Mouse (Mus musculus): ENCODE data around the gene Cic. TPM values are rescaled to one million over a fixed set of nuclear protein-coding genes. Genes with fewer than 3 reads are reported as not detected.

The Cic gene
- polyA plus RNA-seq, 1 experiment from 2014 or later: 47.0 TPM

GRCm38 (mm10) chr7:25246079-25246758 lies 21.3 kb upstream of the Cic start:
- Histone ChIP-seq H3K4me3 (peak overlapping the region; percentile 72), H3K4me1 (peaks cover 39% of the 10 kb centered on the region)
- 52% methylated on average over 20 of the region's 20 CpGs for WGBS

DNA sequence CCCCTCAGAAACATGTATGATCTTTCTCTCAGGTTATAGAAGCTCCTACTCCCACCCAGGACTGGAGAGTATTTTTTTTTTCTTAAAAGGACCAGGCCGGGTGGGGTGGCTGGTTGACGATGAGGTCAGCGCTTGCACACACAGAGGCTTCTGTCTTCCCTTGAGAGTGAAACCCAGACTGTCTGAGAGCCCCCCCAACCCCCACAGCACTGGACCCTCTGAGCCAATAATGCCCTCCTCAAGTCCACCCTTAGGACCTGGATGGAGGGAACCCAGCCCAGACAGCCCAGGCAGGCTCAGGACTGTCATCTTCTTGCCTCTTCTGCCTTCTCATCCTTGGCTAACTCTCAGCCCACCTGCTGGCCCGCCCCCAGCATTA lies 20.8 kb upstream of the Cic start:
- peak overlapping the region; percentile 81 for H3K9ac ChIP-seq
- no peak for ATAC-seq (ENCODE audit: insufficient number of reproducible peaks, insufficient read depth, low FRiP score, low TSS enrichment)
- H3K27me3 ChIP-seq: no peaks in the 10 kb centered on the region
- H3K4me3 ChIP-seq: peak overlapping the region; percentile 72
- peak overlapping the region; percentile 99 for H3K27ac ChIP-seq
- H3K9me3 ChIP-seq: no peaks in the 10 kb centered on the region
- peaks cover 37% of the 10 kb centered on the region for H3K36me3 ChIP-seq
- peak overlapping the region; percentile 97 for H3K4me2 ChIP-seq (replicated peaks)
- WGBS: 50% methylated on average over 4 of the region's 4 CpGs
- H3K4me1 ChIP-seq: peaks cover 44% of the 10 kb centered on the region

More at GRCm38 (mm10) chr7:25246079-25246758, 21.3 kb upstream of the Cic start:
- peak overlapping the region; percentile 99 for H3K27ac ChIP-seq
- no peaks in the 10 kb centered on the region for H3K9me3 ChIP-seq
- H3K9ac ChIP-seq: peak overlapping the region; percentile 81
- no peaks in the 10 kb centered on the region for H3K27me3 ChIP-seq
- peaks cover 37% of the 10 kb centered on the region for H3K36me3 ChIP-seq
- no peak for ATAC-seq (ENCODE audit: insufficient number of reproducible peaks, insufficient read depth, low FRiP score, low TSS enrichment)
- H3K4me2 ChIP-seq (replicated peaks): peak overlapping the region; percentile 97

DNA sequence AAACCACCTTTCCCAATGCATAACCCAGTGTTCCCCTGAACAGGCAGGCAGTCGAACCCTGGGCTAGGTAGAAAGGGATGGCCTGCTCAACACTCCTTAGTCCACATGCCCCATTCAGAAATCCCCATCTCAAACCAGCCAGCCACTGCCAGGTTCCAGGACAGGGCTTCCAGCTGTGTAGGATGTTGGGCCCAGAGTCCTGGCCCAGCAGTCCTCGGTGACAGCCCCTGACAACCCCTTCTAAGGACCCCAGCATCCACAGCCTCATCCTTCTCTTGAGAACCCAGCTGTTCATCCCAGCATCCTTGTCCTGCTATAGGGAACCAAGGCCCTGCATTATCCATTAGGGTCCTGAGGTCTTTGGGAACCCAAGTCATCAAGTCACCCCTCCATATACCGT lies 20.0 kb upstream of the Cic start:
- peaks cover 33% of the 10 kb centered on the region for H3K36me3 ChIP-seq
- peaks cover 49% of the 10 kb centered on the region for H3K4me1 ChIP-seq
- H3K4me3 ChIP-seq: peak overlapping the region; percentile 72
- 26% methylated on average over 3 of the region's 3 CpGs for WGBS
- no peaks in the 10 kb centered on the region for H3K27me3 ChIP-seq
- peak overlapping the region; percentile 97 for H3K4me2 ChIP-seq (replicated peaks)
- H3K9ac ChIP-seq: peak overlapping the region; percentile 81
- H3K9me3 ChIP-seq: no peaks in the 10 kb centered on the region
- H3K27ac ChIP-seq: peak overlapping the region; percentile 99
- ATAC-seq (ENCODE audit: insufficient number of reproducible peaks, insufficient read depth, low FRiP score, low TSS enrichment): no peak

- H3K36me3 ChIP-seq: peaks cover 27% of the 10 kb centered on the region
- WGBS: 2% methylated on average over 18 of the region's 18 CpGs
- no peak for ATAC-seq (ENCODE audit: insufficient number of reproducible peaks, insufficient read depth, low FRiP score, low TSS enrichment)
Observed at GRCm38 (mm10) chr7:25248018-25248647, 19.4 kb upstream of the Cic start.

GRCm38 (mm10) chr7:25248846-25249313 lies 18.6 kb upstream of the Cic start:
- Histone ChIP-seq H3K9me3 (no peaks in the 10 kb centered on the region), H3K27ac (peak overlapping the region; percentile 99), H3K36me3 (peaks cover 22% of the 10 kb centered on the region), H3K9ac (peak overlapping the region; percentile 81), H3K4me2 (replicated peaks) (peak overlapping the region; percentile 97), H3K4me1 (peaks cover 49% of the 10 kb centered on the region), H3K4me3 (peak overlapping the region; percentile 72), H3K27me3 (no peaks in the 10 kb centered on the region)
- peak; percentile 4; the same call in 1 of the 2 replicates for ATAC-seq (ENCODE audit: insufficient number of reproducible peaks, insufficient read depth, low FRiP score, low TSS enrichment)
- WGBS: under 1% methylated on average over 24 of the region's 25 CpGs

More at GRCm38 (mm10) chr7:25248018-25248647, 19.4 kb upstream of the Cic start:
- H3K27ac ChIP-seq: peak overlapping the region; percentile 99
- no peaks in the 10 kb centered on the region for H3K27me3 ChIP-seq
- H3K4me2 ChIP-seq (replicated peaks): peak overlapping the region; percentile 97
- H3K4me3 ChIP-seq: peak overlapping the region; percentile 72
- peaks cover 49% of the 10 kb centered on the region for H3K4me1 ChIP-seq
- no peaks in the 10 kb centered on the region for H3K9me3 ChIP-seq
- peak overlapping the region; percentile 81 for H3K9ac ChIP-seq

DNA sequence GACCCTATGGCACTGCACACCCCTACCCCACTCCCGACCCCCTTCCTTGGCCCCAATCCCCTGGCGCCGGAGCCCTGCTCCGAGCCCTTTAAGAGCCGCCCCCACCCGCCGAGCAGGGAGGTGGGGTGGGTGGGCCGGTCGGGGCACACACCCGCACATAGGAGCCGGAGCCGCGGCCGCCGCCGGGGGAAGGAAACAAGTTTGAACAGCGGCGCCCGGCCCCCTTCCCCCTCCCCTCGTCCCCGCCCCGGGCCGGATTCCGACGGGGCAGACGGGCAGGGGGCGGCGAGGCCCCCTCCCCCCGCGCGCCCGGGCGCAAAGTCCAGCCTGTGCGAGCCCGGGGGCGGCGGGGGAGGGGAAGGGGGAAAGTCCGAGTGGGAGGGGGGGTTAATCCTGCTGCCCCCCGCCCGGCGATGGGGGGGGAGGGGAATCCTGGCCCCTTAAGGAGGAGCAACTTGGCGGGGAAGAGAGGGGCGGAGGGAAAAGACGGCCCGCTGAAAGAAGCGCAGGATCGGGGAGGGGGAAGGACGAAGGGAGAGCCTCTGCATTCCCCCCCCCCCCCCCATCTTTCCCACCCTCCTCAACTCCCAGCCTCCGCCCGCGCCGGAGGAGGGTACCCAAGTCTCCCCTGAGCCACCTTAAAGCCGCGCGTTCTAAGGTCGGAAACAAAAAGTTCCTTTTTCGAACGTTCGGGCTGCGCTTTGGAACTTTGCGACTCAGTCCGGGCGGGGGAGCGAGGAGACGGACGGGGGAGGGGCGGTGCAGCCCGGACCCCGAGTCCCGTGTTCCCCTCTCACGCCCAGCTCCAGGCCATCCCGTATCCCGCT lies 18.0 kb upstream of the Cic start:
- Histone ChIP-seq H3K4me3 (peak overlapping the region; percentile 72), H3K4me1 (peaks cover 49% of the 10 kb centered on the region), H3K36me3 (peaks cover 16% of the 10 kb centered on the region), H3K9ac (peak overlapping the region; percentile 81), H3K27me3 (no peaks in the 10 kb centered on the region), H3K9me3 (no peaks in the 10 kb centered on the region), H3K4me2 (replicated peaks) (peak overlapping the region; percentile 97), H3K27ac (peak overlapping the region; percentile 99)
- 1% methylated on average over 52 of the region's 73 CpGs for WGBS
- ATAC-seq (ENCODE audit: insufficient number of reproducible peaks, insufficient read depth, low FRiP score, low TSS enrichment): peak; percentile 43

GRCm38 (mm10) chr7:25250141-25250972 lies 17.1 kb upstream of the Cic start, which contains the start of gene Erf:
Gene Erf (minus strand): TSS chr7:25250761.
- Histone ChIP-seq H3K4me3 (peak within 1 kb of the TSS; percentile 72), H3K36me3 (peaks cover 7% of the 10 kb centered on the region; the same call in 1 of the 2 replicates), H3K27ac (peak within 1 kb of the TSS; percentile 99), H3K9me3 (no peaks in the 10 kb centered on the region), H3K4me1 (peaks cover 44% of the 10 kb centered on the region), H3K9ac (peak within 1 kb of the TSS; percentile 81), H3K27me3 (no peaks in the 10 kb centered on the region), H3K4me2 (replicated peaks) (peak within 1 kb of the TSS; percentile 97)
- peak; percentile 67 for ATAC-seq (ENCODE audit: insufficient number of reproducible peaks, insufficient read depth, low FRiP score, low TSS enrichment)
- WGBS: 1% methylated on average over 76 of the region's 81 CpGs

DNA sequence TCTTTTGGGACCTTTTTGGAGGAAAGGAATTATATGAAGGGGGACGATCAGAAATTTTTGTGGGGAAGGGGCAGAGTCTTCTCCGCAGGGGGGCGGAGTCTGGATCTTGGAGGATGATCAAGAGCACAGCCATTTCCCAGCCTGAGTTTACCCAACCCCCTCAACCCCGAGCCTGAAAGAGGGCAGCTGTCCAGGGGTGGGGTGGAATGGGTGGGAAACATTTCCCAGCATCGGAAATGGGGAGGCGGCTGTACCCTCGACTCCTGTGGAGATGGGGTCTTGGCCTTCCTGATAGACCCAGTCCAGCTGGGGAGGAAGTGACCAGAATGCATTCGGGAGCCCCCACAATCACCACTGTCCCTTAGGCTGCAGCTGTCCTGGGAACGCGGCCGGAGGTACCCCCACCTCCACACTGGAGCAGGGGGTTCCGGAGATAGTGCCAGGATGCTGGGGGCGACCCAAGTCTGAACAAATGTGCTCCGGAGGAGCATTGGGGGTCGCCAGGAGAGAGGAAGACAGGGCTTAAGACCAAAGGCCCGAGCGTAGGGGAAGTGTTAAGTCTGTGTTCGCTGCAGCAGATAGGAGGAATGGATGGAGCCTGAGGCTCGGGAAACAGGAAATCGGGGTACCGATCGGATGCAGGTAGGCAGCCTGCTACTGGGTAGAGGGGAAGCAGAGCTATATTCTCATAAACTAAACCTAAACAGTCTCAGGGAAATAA lies 16.3 kb upstream of the Cic start:
- H3K4me3 ChIP-seq: peak overlapping the region; percentile 72
- H3K36me3 ChIP-seq: no peaks in the 10 kb centered on the region
- WGBS: 2% methylated on average over 22 of the region's 22 CpGs
- no peaks in the 10 kb centered on the region for H3K9me3 ChIP-seq
- H3K27ac ChIP-seq: peak overlapping the region; percentile 99
- peak overlapping the region; percentile 81 for H3K9ac ChIP-seq
- no peak; the same call in 1 of the 2 replicates for ATAC-seq (ENCODE audit: insufficient number of reproducible peaks, insufficient read depth, low FRiP score, low TSS enrichment)
- H3K4me2 ChIP-seq (replicated peaks): peak overlapping the region; percentile 97
- peaks cover 36% of the 10 kb centered on the region for H3K4me1 ChIP-seq
- no peaks in the 10 kb centered on the region for H3K27me3 ChIP-seq

- no peaks in the 10 kb centered on the region for H3K9me3 ChIP-seq
- H3K4me2 ChIP-seq (replicated peaks): peak overlapping the region; percentile 97
- H3K4me1 ChIP-seq: peaks cover 30% of the 10 kb centered on the region
- peak overlapping the region; percentile 99 for H3K27ac ChIP-seq
- peak overlapping the region; percentile 81 for H3K9ac ChIP-seq
- peak overlapping the region; percentile 72 for H3K4me3 ChIP-seq
- H3K27me3 ChIP-seq: no peaks in the 10 kb centered on the region
- no peak for ATAC-seq (ENCODE audit: insufficient number of reproducible peaks, insufficient read depth, low FRiP score, low TSS enrichment)
- 12% methylated on average over 8 of the region's 8 CpGs for WGBS
- H3K36me3 ChIP-seq: no peaks in the 10 kb centered on the region
Observed at GRCm38 (mm10) chr7:25251822-25252221, 15.7 kb upstream of the Cic start.

GRCm38 (mm10) chr7:25261896-25262295 lies 5.6 kb upstream of the Cic start:
- H3K9me3 ChIP-seq: no peaks in the 10 kb centered on the region
- H3K4me3 ChIP-seq: no peak overlapping the region
- no peak for ATAC-seq (ENCODE audit: insufficient number of reproducible peaks, insufficient read depth, low FRiP score, low TSS enrichment)
- H3K27me3 ChIP-seq: no peaks in the 10 kb centered on the region
- 75% methylated on average over 1 of the region's 1 CpGs for WGBS
- no peak overlapping the region for H3K4me2 ChIP-seq (replicated peaks)
- peaks cover 7% of the 10 kb centered on the region; the same call in 1 of the 2 replicates for H3K4me1 ChIP-seq
- H3K36me3 ChIP-seq: no peaks in the 10 kb centered on the region
- H3K9ac ChIP-seq: no peak overlapping the region
- H3K27ac ChIP-seq: no peak overlapping the region
